Mouse (Mus musculus): ENCODE data around the gene Ndrg3. TPM values are rescaled to one million over a fixed set of nuclear protein-coding genes. Genes with fewer than 3 reads are reported as not detected.
A peak's percentile ranks its signal among the peaks of the same experiment; 100 is the strongest.

Ndrg3 gene
- total RNA-seq (2012; rRNA removed) (20.9 and 21.8 TPM in 2 replicates), total RNA-seq (2014; rRNA removed) (12.9 and 16.6 TPM in 2 replicates), polyA plus RNA-seq (2012; ENCODE audit: insufficient read length, low read depth) (27.5 and 34.3 TPM in 2 replicates)

- Histone ChIP-seq H3K27ac (ENCODE audit: insufficient read depth, low read depth) (no peak within 1 kb of the TSS), H3K4me3 (replicated peaks in 1 of 3; ENCODE audit: low read depth in 2 of 3, low read length in 2 of 3, poor library complexity in 1 of 3) (peak within 1 kb of the TSS; percentile 71 to 88 (median 82)), H3K36me3 (replicated peaks in 1 of 2; ENCODE audit: control insufficient read depth in 1 of 2, insufficient read depth in 1 of 2, low read length in 1 of 2) (peaks cover 21 to 30% of the 10 kb centered on the region in 2 experiments), H3K79me2 (replicated peaks; ENCODE audit: control insufficient read depth, extremely low read depth, insufficient read depth, poor library complexity, severe bottlenecking) (no peaks in the 10 kb centered on the region; the same call in 1 of the 2 replicates), H3K27me3 (replicated peaks) (no peaks in the 10 kb centered on the region), H3K4me1 (ENCODE audit: control insufficient read depth in 1 of 2, insufficient read depth in 2 of 2) (peaks cover 0 to 13% of the 10 kb centered on the region in 2 experiments; a peak in 2 of 4 replicates), H3K4me2 (ENCODE audit: insufficient read depth, low read depth, poor library complexity, severe bottlenecking) (peak within 1 kb of the TSS; percentile 90), H3K9ac (ENCODE audit: insufficient read depth, low read depth) (peak within 1 kb of the TSS; percentile 42), H3K9me3 (replicated peaks; ENCODE audit: low read length) (no peaks in the 10 kb centered on the region)
- TF ChIP-seq BHLHE40 (IDR thresholded peaks at IDR 0.05; ENCODE audit: low read depth, low read length) (no peak), SMC3 (IDR thresholded peaks at IDR 0.05; ENCODE audit: low read depth, low read length) (peak; percentile 22), ELF1 (IDR thresholded peaks at IDR 0.05; ENCODE audit: low read depth, low read length) (peak; percentile 63), MAZ (IDR thresholded peaks at IDR 0.05; ENCODE audit: low read depth, low read length) (peak; percentile 96), CHD2 (IDR thresholded peaks at IDR 0.05; ENCODE audit: low read length) (no peak), USF1 (IDR thresholded peaks at IDR 0.05; ENCODE audit: low read depth, low read length) (no peak), JUN (IDR thresholded peaks at IDR 0.05; ENCODE audit: insufficient read depth, low read depth, low read length) (no peak), ETS1 (conservative IDR thresholded peaks at IDR 0.05; ENCODE audit: low read depth, low read length) (no peak), TCF12 (IDR thresholded peaks at IDR 0.05; ENCODE audit: low read depth, low read length) (peak; percentile 65), CHD1 (IDR thresholded peaks at IDR 0.05; ENCODE audit: low read depth, low read length) (no peak), SIN3A (IDR thresholded peaks at IDR 0.05; ENCODE audit: low read length) (peak; percentile 21; the same call in 1 of the 2 replicates), UBTF (IDR thresholded peaks at IDR 0.05; ENCODE audit: low read depth, low read length) (peak; percentile 45; the same call in 1 of the 2 replicates), ZC3H11A (IDR thresholded peaks at IDR 0.05; ENCODE audit: low read depth, low read length) (no peak), HCFC1 (IDR thresholded peaks at IDR 0.05; ENCODE audit: low read depth, low read length) (peak; percentile 95), MXI1 (IDR thresholded peaks at IDR 0.05; ENCODE audit: low read depth, low read length) (peak; percentile 47; the same call in 1 of the 2 replicates), POLR2A (IDR thresholded peaks at IDR 0.05; ENCODE audit: low read depth, low read length) (peak; percentile 54; the same call in 1 of the 2 replicates), E2F4 (IDR thresholded peaks at IDR 0.05; ENCODE audit: insufficient replicate concordance, low read depth, low read length) (no peak), MEF2A (IDR thresholded peaks at IDR 0.05; ENCODE audit: borderline replicate concordance, low read depth, low read length) (peak; percentile 48; the same call in 1 of the 2 replicates), TBP (conservative IDR thresholded peaks at IDR 0.05; ENCODE audit: low read depth, low read length) (peak; percentile 72), ZMIZ1 (IDR thresholded peaks at IDR 0.05; ENCODE audit: low read depth, low read length) (0 out of 2 replicates have a peak, but pooled peaks have one; percentile 4), KAT2A (IDR thresholded peaks at IDR 0.05; ENCODE audit: insufficient replicate concordance, low read length) (peak; percentile 85; the same call in 1 of the 2 replicates), RCOR1 (conservative IDR thresholded peaks at IDR 0.05; ENCODE audit: low read depth, low read length) (peak; percentile 93; the same call in 1 of the 2 replicates), IRF4 (IDR thresholded peaks at IDR 0.05; ENCODE audit: low read depth, low read length) (peak; percentile 50; the same call in 1 of the 2 replicates), NELFE (IDR thresholded peaks at IDR 0.05; ENCODE audit: low read depth, low read length) (peak; percentile 74), EP300 (IDR thresholded peaks at IDR 0.05; ENCODE audit: low read length) (no peak), GABPA (IDR thresholded peaks at IDR 0.05; ENCODE audit: insufficient replicate concordance, low read depth, low read length) (peak; percentile 9; the same call in 1 of the 2 replicates), NRF1 (IDR thresholded peaks at IDR 0.05; ENCODE audit: low read depth, low read length) (peak; percentile 94), CTCF (conservative IDR thresholded peaks at IDR 0.05 in 1 of 2, IDR thresholded peaks at IDR 0.05 in 1 of 2; ENCODE audit: low read depth in 2 of 2, low read length in 2 of 2) (peak; percentile 12 to 55; a peak in 2 of 4 replicates), ZNF384 (IDR thresholded peaks at IDR 0.05; ENCODE audit: low read depth, low read length) (no peak)
- in situ Hi-C loops (cut with MboI; ENCODE audit: low pct_ligation_motif_present, low pct_unique_long_range_greater_than_20kb, low sequenced_read_pairs): no loop called here
- dilution Hi-C loops (cut with MboI; ENCODE audit: extremely low pct_ligation_motif_present, extremely low pct_unique_long_range_greater_than_20kb, low sequenced_read_pairs): no loop called here
- peak; percentile 97 for DNase-seq (ENCODE audit: extremely low read depth)
Measured at GRCm38 (mm10) chr2:156991470-156992319, at the start of gene Ndrg3. Ndrg3 (minus strand) TSS chr2:156992056.
